Mouse (Mus musculus) WW6 (cell line): ENCODE data around the gene Mucl3.

Source experiments
- DNase-seq: peaks from one replicate; pipeline ENCODE4 v3.0.0-alpha.2; 2013; ENCODE audit warnings: low read depth, low spot score

Mucl3 gene

DNA sequence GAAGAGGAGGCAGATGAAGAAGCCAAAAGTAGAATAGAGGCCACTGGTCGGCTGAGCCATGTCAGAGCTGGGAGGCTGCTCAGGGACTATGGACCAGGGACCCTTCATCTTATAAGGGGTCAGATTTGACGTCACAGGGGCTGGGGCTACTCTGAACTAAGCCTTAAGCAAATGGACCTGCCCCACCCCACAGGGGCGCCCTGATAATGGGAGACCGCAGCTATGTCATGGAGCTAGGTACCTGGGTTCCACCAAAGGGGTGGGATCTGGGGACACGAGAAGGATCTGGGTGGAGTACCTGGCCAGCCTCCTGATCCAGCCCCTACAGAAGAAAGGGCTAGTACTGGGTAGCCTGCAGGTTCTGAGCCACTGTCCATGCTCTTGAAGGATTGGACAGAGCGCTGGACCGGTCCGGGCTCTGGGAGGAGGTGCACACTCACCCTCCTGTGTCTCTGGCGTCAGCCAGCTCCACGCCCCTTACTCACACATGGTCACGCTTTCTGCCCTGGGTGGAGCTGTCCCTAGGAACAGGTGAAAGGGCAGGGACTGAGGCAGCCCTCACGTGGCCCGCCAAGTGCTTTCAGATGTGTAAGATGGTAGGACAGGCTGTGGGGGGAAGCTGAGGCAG, at the start of gene Mucl3:
Gene Mucl3 (minus strand): TSS at position 87 of the 628 bp plus-strand sequence.
- no peak for DNase-seq

DNA sequence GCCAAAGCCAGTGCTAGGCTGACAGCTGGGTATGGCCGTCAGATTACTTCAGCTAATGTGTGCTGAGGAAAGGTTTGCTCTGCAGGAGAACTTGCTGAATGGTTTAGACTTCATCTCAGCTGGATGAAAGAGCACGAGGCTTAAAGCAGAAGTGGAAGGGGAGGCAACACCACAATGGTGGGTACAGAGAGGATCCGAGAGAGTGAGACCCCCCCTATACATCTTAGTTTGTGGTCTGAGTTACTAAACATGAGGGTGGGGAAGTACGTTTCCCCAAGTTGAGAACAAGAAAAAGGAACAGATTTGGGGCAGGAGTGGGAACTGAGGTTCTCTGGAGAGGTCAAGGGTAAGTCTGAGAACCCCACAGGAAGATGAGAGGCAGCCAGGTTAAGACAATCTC, 48.9 kb upstream of the Mucl3 start:
- DNase-seq, result no peak

DNA sequence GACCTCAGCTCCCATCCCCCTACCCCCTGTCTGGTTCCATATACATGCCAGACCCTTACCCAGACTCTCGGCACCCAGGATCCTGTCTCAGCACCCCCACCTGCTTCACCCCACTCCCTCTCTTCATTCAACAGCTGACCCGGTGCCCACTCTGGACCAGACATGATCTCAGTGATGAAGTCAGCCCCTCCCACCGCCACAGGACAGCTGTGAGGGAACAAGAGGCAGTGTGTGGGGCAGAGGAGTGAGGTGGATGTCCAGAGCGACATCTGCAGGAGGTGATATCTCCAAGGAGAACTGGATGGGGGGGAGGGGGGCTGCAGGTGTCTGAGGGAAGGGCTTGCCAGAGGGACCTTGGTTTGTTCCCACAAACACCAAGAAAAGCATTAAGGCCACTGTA, 48.3 kb upstream of the Mucl3 start:
- no peak for DNase-seq

DNA sequence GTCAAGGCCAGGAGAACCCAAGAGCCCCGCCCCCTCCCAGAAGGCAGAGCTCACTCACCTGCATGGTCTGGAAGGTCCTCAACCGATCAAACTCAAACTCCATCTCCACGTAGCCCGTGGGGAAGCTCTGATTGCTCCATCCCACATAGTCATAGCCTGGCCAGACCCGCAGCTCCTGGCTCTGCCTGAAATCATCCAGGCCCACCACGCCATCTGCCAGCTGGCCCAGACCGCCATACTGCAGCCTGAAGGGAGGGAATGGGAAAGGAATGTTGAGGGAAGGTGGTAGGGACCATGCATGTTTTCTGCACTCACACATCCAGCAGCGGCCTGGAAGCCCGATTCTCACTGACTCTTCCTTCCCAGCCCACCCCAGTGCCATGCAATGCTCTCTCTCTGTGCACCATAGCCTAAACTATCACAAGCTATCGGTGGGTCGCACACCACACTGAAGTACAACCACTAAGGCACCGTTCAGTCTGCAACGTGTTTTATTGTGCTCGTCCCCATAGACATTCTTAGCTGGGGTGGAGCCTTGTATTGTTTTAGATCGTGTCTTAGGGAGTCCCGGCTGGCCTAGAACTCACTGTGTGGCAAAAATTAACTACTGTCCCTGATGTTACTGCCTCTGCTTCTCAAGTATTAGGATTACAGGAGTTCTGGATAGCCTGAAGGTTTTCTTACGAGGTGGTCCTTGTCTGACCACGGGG, 46.6 kb upstream of the Mucl3 start:
- DNase-seq, result no peak

DNA sequence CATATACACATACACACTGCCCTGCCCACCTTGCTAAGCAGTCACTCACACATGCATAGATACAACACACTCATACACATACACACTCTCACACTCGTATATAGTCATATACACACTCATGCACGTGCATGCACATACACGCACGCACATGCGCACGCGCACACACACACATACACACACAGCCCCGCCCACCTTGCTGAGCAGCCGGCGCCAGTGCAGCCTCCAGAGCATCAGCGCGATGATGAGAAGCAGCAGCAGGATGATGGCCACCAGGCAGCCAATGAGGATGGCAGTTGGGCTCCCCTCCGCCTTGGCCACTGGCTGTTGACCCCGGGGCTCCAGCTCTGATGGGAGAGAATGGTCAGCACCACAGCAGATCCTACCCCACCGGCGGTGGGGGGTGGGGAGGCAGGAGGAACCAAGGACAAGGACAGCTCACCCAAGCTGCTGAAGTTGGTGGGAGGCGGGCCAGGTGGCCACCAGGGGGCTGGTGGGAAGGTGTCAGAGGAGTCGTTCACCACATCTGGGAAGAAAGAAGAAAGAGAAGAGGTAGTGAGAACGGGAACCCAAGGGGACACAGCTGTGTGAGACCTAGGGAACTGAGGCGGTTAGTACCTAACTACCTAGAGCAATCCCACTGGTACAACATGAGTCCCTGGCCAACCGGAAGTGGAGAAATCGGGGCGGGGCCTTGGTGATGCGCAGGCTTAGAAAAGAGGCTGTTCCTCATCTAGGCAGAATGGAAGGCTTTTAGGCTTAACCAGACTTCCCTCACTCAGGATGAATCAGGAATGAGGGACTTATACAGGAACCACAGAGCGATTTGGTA, 45.1 kb upstream of the Mucl3 start:
- DNase-seq, result no peak

DNA sequence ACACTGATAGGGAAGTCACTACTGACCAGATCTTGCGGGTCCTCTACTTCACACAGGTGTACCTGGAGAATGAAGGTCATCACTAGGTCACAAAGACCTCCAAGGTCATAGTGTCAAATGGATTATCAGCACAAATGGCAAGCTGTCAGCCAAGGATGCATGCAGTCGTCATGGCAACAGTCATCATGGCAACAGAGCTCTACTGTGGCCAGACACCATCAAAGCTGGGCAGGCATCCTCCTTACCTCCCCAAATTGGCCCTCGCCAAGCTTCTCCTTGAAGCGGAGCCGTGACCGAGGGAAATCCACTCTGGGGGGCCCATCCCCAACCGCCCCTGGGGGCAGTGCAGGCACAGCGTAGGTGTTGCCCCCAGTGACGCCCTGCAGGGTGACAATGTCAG, 41.6 kb upstream of the Mucl3 start:
- no peak for DNase-seq

DNA sequence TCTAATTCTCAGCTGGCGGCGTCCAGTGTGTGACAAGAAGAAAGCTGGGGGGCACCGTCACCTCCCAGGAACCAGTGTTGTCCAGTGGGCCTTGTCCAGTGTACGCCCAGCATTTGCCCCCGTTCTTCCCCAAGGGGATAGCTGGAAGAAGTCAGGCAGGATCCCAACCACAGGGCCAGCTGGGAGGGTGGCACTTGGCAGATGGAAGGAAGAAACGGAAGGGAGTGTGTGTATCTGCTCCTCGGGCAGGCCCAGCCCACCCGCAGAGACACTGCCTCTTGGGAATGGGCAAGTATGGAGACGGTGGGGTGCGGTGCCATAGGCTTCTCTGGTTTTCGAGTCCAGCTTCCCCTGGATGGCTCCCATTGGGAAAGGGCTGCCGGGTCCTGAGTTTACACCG, 38.5 kb upstream of the Mucl3 start:
- DNase-seq, result no peak

DNA sequence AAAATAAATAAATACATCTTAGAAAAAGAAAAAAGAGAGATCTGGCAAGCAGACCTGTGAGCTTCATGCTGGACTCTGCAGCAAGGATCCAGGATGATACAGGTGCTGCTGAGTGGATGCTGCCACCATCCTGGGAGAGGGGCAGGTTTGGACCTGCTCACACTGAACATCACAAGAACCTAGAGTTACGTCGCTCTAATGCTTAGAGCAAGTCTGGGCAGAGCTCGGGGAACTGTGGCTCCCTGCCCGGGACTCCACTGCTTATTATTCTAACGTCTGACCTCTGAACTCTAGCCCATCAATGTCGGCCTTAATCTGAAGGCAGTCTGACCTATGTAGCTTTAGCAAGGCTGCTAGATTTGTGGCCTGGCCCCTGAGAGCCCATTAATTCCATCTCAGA, 37.1 kb upstream of the Mucl3 start:
- DNase-seq, result no peak

DNA sequence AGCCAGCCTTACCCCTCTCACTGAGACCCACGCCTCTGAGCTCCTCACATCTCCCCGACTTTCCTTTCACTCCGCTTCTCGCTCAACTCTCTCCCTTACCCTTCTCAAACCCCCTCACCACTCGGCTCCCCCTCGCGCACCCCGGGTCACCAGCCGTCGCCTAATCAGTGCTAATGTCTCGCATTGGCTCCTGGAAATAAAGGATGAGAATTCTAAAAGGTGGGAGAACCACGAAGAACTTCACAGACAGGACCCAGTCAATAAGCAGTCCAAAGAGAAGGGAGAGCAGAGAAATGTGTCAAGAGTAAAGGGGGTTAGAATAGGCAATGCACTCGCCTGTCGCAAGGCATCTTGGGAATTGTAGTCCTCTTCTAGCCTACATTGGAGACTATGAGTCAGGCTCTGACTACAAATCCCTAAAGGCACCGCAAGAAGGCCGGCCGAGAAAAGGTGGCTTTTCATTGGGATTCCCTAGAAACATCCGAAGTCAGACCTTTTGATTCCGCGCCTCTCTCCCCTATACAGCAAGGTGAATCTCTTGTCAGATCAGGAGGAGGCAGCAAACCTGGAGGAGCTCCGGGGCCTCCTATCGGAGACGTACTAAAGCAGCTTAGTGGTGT, 30.0 kb upstream of the Mucl3 start, which contains the start of gene Gtf2h4:
Gene Gtf2h4 (minus strand): TSS at position 324 of the 620 bp plus-strand sequence.
- DNase-seq, result peak; percentile 89

DNA sequence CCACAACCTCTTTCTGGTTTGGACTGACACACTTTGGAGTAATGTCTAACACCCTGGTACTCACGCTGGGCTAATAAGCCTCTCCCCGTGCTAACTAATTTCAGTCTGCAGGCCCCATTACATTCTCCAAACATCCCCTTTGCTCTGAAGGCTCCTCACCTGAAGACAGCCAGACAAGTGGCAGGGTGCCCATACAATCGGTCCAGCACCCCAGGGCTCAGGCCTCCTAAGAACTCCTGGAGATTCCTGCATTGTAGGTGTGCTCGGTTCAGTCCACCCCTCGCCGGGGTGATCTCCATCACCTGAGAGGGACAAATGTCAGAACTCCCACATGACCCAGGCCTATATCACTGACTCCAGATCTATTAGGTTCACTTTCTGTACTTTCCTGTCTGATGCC, 29.0 kb upstream of the Mucl3 start:
- DNase-seq, result no peak

DNA sequence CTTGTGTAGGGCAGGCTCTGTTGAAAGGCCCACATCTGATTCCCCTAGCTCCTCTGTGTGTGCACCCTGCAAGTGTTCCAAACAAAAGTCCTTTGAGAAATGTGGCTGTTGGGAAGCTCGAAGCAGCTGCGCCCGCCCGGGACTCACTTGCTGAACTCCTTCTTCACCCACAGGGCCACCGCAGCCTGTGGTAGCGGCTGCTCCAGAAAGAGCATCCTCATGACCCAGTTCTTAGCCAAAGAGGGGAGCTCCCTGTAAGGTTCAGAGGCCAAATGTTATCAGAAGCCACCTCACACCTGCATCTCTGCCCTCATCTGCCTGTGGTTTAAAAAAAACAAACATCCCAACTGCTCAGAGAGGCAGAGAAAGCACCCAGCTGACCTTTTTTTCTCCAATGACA, 28.4 kb upstream of the Mucl3 start:
- DNase-seq, result no peak

DNA sequence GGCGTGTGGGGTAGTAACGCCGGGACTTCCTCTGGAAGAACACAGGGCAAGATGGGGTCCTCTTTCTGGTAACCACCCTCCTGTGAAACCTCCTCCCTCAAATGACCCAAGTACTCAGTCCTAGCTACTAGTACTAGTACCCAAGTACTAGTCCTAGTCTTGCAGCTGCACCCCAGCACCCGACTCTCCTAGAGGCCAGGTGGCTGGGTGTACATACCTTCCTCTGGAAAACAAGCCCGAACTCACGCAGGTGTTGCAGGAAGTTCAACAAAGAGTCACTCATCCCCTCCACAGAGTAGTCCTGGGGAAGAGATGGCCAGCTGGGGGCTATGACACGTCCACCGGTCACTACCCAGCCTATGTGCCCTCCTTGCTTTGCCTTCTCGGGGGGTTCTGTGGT, 26.2 kb upstream of the Mucl3 start:
- DNase-seq, result no peak

DNA sequence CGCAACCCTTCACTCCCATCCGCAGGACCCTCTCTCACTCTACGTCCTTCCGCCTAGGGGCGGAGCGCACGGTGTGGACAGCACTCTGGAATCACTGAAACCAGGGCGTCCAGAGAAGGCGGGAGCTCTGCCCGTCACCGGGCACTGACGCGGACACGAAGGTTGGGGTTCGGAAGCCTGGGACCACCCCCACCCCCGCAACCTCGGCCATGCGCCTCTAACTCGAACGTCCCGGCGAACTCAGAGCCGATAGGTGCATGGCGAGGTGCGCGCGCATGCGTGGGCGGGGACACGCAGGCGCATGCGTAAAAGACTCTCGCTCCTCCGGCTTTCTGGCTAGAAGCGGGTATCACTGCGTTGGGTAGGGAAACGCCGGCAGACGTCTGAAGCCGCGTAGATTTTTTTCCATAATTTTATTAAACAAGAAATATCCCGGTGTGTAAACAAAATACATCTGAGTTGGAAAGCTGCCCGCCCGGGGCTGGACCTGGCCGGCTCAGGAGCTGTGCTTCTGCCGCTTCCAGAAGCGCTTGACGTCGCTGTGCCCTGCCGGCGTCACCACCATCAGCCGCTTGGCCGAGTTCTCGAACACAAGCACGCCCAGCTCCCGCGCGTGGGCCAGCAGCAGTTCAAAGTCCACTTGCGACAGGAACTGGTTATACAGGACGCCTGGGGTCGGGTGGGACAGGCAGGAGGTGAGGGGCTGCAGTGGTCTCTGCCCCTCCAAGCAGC, 24.0 kb upstream of the Mucl3 start, which contains the start of gene Vars2:
Gene Vars2 (minus strand): TSS at position 259 of the 732 bp plus-strand sequence.
- DNase-seq, result peak; percentile 84

DNA sequence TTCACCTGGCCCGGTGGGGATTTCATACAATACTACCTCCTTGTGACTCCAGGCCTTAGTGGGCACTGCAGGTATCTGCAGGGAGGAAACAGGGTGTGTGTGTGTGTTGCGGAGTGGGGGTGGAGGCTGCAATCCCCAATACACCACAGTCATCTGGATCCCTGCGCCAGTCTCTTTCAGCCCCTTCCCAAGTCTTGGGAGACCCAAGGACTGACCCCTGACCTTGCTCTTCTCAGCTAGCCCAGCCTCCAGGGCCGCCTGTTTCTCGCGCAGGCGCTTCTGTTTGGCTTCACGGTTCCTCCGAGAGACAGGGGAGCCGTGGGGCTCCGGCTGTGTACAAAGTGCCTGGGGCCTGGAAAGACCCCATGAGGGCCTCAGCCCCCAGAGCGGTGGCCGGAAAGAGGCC, 23.4 kb upstream of the Mucl3 start:
- DNase-seq, result no peak

DNA sequence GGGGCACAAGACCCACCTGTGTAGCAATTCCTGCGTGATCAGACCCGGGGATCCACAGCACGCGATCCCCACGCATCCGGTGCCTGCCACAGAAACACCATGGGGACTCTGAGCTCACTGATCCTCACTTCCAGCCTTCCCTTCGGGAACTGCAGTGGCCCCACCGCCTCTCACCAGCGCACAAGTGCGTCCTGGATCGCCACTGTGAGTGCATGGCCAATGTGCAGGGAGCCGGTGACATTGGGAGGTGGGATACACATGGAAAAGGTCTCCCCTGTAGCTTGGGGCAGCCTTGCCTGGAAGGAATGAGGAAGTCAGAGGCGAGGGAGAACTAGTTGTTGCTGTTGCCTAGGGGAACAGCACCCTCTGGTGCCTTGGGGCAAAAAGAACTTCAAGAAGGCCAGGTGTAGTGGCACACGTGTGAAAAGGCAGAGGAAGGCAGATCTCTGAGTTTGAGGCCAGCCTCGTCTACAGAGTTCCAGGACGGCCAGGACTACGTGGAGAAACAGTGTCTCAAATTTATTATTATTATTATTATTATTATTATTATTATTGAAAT, 22.5 kb upstream of the Mucl3 start:
- DNase-seq, result no peak

DNA sequence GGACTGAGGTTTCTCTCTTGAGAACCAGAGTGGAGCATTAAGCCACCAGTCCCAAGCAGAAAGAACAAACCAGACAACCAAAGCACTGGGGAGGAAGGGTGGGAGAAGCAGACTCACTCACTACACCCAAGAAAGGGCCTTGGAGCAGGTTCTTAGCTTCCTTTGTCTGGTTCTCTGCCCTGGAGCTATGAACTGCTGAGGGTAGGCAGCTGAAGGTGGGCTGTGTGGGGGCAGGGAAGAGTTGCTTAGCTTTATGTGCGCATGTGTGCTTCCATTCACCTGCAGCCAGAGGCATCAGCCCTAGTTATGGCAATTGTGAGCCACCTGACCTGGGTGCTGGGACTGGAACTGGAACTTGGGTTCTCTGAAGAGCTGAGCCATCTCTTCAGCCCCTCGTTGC, 9.6 kb upstream of the Mucl3 start:
- no peak for DNase-seq

DNA sequence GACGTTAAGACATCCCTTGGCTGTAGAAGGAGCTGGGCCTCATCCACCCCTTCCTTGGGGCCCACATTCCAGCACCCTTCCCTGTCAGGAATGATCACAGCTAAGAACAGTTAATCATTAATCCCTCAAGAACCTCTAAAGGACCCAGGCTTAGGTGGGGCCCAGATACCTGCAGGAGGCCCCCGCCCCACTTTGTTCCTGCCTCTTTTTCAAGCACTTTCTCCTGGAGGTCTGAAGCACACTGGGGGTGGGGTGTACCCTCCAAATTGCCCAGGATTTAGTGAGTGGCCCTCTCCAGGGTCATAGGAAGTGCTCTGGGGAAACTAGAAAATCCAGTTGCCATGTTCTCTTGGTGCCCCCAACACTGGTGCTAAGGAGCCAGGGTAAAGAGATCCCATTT, 5.9 kb upstream of the Mucl3 start:
- DNase-seq, result no peak

DNA sequence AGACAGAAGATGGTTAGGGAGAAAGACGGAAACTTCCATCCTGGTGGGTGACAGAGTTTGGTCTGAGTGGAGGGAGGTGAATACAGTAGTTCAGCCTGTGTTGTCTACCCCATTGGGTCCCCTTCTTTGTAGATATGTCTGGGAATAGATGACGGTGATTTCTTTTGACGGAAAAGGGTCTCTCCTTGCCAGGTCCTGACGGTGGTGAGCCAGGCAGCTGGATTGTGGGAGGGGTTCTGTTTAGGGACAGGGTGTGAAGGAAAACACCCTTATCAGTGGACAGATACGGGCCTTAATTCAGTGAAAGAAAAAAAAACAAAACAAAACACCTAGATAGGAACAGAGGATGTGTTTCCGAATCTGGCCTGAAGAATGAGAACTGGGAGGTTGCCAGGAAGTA, 4.1 kb downstream of the Mucl3 start:
- DNase-seq, result no peak

DNA sequence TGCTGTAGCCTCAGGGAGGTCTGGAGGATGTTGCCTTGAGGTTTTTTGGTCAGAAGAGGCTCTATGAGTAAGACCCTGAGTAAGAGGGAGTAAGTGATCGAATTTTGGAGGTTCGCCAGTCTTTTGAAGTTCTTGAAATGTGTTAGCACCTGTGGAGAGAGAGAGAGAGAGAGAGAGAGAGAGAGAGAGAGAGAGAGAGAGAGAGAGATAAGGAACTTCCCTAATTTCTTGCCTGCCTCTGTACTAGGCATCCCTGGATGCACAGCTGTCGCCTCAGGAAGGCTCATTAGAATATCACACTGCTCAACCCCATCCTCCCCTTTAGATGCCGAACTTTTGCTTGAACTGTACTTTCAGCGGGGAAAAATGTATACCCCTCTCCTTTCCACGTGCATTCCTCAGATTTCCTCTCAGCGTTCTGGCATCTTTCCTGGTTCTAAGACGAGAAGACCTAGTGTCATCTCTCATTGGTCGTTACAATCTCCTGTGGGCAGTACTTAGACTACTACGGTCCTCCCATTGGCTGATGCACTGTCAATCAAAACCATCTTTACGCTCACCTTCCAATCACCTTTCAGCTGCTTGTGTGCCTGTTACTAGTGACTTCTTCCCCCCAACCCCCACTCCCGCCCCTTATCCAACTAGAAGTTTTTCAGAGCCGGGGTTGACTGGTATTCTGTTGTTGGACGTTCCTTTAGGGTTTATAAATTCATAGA, 4.9 kb downstream of the Mucl3 start:
- peak; percentile 77 for DNase-seq

DNA sequence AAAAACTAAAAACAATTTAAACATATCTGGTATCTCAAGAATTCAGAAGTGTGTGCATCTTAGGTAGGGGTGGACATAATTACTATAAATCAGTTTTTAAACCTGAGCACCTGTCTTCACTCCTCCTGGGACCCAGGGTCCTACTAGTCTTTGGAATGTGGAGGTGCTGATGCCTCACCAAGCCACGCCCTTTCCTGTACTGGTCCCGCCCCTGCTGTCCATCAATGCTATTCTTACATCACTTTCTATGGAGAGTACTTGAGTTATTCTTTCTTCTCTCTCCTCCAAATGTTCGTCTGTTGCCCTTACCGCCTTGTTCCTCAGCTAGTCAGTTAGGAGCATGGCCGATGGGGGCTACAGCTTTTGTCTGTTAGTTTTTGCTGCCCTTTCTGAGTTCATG, 7.1 kb downstream of the Mucl3 start:
- peak; percentile 29 for DNase-seq
